Mouse (Mus musculus) cerebellum, adult 2 months (tissue): ENCODE data around the gene Pik3c2g.

Experiments used
- CTCF ChIP-seq: fragments of 200-500 bp; IDR thresholded peaks from 2 replicates; pipeline ENCODE4 v1.5.1; 2011; ENCODE audit warnings: low read depth, mild to moderate bottlenecking, control low read depth, low read length, moderate library complexity, borderline replicate concordance; ENCODE audit not compliant: insufficient read depth
- POLR2A ChIP-seq: fragments of 200-500 bp; IDR thresholded peaks from 2 replicates; pipeline ENCODE4 v1.6.1; 2011; ENCODE audit warnings: low read length, control low read depth, borderline replicate concordance; ENCODE audit not compliant: insufficient read depth

DNA sequence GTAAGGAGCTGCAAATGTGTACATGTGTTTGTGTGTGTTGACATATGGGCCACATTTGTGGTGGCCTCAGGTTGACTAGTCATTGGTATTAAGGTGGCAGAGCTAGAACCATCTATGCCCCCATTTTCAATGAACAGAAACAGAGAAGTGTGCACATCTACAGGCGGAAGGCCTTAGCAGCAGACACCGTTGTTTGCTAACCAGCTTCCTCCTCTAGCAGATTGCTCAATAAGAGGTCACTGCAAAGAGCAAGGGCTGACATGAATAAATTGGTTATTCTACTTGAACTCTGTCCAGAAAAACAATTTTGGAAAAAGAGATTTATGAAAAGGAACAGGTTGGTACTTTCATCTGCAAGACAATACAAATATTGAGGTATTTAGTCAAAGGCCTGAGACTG is 295.1 kb downstream of the Pik3c2g start:
- no peak for TF ChIP-seq CTCF
- TF ChIP-seq POLR2A = no peak
